Mouse (Mus musculus) gastrocnemius, postnatal 10 days (tissue): ENCODE data around the gene Kcnj10. TPM values are rescaled to one million over a fixed set of nuclear protein-coding genes. Genes with fewer than 3 reads are reported as not detected.

Experiments
- DNase-seq: peaks from one replicate; pipeline ENCODE4 v3.0.0; 2021; ENCODE audit warnings: mixed read lengths
- total RNA-seq, 2 experiments: library from RNA; stranded (reverse); gene quantifications; 2 replicates each; pipeline ENCODE4 v1.2.3; 2021

Gene Kcnj10
- total RNA-seq, 2 experiments from 2014 or later: 0.87 to 1.2 TPM

DNA sequence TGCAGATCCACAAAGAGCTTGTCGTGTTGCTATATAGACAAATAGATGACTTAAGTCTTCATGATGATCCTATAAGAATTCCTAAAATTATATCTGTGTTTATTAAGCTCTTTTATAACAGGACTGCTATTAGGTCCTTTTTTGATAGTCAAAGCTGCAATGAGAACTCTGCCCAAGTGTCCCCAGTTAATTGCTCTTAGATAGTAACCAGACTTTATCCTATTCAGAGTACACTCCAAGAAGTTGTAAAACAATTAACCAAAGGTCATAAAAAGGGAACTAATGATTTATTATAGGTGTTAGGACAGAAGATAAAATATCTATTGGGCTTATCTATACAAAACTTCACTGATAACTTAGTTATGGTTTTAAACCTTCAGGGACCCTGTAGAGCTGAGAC, 41.1 kb downstream of the Kcnj10 start:
- DNase-seq: no peak

GRCm38 (mm10) chr1:172387246-172387645, 46.2 kb downstream of the Kcnj10 start:
- no peak for DNase-seq

GRCm38 (mm10) chr1:172390769-172391168, 49.8 kb downstream of the Kcnj10 start:
- no peak for DNase-seq

GRCm38 (mm10) chr1:172391807-172392581, 51.0 kb downstream of the Kcnj10 start:
- DNase-seq: peak; percentile 29

DNA sequence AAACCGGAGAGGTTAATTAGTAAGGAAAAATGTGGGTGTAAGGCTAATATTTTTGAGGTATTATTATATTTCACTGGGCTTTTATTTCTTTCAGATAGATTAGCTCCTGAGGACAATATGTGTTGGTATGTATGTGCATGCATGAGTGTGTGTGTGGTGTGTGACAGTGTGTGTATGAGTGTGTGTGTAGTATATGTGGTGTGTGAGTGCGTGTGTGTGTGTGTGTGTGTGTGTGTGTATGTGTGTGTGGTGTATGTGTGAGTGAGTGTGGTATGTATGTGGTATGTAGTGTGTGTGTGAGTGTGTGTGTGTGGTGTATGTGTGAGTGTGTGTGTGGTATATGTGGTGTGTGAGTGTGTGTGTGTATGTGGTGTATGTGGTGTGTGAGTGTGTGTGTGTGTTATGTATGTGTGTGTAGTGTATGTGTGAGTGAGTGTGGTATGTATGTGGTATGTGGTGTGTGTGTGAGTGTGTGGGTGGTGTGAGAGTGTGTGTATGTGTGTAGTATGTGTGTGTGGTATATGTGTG, 51.7 kb downstream of the Kcnj10 start:
- DNase-seq: no peak

DNA sequence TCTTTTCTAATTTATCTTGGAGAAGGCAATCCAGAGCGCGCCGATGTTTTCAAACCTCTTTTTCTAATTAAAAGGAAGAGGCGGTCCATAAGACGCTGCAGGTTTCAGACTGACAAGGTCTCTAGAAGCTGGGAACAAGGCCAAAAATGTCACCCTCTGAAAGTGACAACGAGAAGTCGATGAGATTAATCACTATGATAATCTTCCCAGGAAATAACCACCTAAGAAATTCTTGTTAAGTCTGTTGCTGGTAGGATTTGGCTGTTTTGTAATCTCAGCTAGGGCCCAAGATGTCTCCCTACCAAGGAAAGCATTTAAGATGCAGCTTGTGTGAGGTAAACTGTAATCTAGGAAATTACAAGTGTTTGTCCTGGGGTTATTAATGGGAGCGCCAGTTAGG, 52.7 kb downstream of the Kcnj10 start:
- DNase-seq: no peak

- DNase-seq: no peak
Observed at GRCm38 (mm10) chr1:172396996-172397752, 56.2 kb downstream of the Kcnj10 start.

DNA sequence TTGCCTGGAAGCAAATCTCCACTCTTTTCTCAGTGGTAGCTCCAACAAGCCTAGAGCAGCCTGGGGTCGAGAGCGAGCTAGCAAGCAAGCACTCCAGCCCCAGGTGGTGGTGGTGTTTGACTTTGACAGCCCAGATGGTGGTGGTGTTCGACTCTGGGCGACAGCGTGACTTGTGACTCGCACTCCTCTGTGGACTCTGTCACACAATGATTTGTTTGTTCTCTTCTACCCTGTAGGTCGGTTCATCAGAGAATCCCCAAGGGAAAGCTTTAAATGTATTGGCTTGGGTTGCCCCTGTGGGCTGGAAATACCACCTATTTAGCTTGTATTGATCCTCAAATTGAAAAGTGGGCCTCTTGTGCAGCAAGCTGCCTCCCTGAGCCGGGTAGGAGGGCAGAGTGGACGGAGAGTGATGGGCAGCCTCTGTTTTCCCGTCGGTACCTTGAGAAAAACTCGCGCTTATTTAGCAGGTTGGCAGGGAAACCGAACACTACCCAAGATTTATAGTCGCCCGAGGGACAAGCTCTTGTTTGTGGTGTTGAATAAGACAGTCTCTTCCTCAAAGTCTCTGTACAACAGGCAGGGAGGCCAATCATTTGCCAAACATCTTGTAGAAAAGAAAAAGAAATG, 65.2 kb downstream of the Kcnj10 start:
- no peak for DNase-seq

- no peak for DNase-seq
Observed at GRCm38 (mm10) chr1:172408996-172409395, 68.0 kb downstream of the Kcnj10 start.

- DNase-seq: no peak
Observed at GRCm38 (mm10) chr1:172409431-172409830, 68.4 kb downstream of the Kcnj10 start.

GRCm38 (mm10) chr1:172410806-172411205, 69.8 kb downstream of the Kcnj10 start:
- DNase-seq: peak; percentile 73

DNA sequence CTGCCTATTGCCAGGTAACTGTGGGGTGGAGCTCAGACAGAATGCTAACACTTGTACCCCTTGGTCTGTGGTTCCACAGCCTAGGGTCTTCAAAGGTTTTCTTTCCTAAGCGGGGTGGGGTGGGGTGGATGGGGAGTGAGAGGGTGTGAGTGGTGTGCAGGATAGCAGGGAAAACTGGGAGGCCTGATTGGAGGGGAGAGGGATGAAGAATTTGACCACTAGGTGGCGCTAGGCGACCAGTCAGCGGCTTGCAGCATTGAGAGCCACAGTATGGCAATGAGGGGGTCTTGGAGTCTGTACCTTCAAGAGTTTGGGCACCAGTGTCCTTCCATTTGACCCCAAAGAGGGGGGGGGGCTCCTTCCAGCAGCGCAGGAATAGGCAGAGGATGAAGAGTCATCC, 71.2 kb downstream of the Kcnj10 start:
- peak; percentile 89 for DNase-seq

DNA sequence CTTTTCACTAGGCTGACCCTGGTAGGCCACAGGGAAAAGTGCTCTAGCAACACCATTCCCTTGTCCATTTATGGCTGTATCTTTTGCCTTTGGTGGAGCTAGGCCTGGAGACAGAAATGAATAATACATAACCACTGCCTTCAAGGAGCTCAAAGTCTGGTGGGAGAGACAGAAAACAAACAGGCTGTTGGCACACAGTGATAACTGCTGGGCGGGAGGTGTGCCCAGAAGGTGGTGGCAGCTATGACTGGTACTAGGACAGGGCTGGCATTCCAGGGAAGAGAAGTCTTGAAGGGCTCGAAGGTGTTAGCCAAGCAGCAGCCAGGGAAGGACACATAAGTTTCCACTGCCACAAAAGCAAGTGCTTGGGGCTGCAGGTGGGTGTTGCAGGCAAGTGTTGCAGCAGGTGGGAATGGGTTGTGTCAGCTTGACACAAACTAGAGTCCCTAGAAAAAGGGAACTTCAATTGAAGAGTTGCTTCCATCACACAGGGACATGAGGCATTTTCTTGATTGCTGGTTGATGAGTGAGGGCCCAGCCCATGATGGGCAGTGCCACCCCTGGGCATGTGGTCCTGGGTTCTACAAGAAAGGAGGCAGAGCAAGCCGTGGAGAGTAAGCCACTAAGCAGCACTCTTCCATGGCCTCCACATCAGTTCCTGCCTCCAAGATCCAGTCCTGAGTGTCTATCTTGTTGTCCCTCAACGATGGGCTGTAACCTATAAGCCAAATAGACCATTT, 72.7 kb downstream of the Kcnj10 start:
- DNase-seq: no peak

DNA sequence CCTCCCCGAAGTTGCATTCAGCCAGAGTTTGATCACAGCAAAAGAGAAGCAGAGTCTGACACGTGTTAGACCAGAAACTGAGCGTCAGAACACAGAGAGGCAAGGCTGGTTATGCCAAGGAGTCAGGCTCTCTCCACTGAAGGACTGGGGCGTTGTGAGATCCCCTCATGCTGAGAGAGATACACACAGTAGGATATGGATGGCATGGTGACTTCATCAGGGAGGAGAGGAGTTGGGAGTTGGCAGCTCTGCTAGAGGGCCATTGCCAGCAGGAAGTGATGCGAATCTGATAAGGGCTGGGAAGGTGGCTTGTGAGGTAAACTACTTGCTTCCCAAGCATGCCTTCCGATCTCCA, 73.2 kb downstream of the Kcnj10 start:
- DNase-seq: no peak

DNA sequence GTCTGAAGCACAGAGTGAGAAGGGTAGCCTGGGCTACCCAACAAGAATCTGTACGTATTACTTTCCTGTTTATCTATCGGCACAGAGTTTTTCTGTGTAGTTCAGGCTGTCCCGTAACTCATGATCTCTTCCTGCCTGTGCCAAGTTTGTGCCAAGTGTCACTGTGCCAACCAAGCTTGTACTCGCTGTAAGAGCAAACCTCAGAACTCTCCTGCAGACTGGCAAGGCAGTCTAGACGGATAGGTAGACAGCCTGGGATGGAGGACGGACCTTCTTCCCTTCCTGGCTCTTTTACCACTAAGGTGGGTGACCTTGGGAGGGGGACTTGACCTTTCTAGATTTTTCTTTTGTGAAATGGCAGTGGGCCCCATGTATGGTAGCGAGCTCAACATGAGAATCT, 74.1 kb downstream of the Kcnj10 start:
- DNase-seq: no peak

DNA sequence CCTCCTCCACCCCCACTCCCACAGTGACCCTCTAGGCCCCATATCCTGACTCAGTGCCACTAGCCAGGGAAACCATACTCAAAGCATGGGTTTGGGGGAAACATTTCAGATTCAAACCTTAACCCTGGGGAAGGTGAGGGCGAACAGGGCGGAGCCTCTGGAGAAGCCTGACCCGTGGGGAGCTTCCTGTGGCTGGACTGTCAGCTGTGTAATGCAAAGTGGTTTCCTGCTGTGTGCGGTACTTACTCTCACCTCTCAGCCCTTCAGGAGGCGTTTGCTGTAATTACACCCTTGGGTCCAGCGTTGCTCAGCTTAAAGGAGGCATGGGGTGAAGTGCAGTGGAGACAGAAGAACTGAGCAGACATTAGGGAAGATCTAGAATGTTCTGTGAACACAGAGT, 77.2 kb downstream of the Kcnj10 start:
- DNase-seq: no peak

DNA sequence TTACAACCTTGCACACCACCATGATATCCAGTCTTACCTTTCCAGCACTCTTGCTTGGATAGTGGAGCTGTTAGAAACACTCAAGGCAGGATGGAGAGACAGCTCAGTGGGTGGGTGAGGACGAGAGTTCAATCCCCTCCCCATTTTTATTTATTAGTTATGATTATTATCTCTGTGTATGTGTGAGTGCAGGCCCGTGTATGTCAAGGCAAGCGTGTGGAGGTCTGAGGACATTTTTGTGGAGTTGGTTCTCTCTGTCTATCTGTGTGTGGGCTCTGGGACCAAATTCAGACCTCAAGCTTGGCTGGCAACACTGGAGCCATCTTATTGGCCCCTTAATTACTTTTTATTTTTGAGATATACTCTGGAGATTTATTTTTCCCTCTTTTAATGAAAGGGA, 77.6 kb downstream of the Kcnj10 start:
- no peak for DNase-seq

DNA sequence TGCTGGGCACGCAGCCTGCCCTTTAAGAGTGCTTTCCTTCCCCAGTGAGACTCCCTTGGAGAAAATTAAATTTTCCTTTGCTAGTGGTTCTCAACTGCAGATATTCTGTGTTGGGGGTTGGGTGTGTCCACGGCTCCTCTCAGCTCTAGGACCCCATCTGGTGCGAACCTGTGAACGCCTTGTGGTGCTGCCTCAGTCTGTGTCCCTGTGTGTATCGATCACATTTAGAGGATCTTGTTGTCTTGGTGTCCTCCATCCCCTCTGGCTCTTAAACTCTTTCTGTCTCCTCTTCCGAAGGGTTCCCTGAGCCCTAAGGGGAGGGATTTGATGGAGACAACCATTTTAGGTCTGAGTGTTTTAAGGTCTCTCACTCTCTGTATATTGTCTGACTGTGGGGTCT, 79.2 kb downstream of the Kcnj10 start:
- no peak for DNase-seq

GRCm38 (mm10) chr1:172423393-172423792, 82.4 kb downstream of the Kcnj10 start:
- DNase-seq: no peak
